11 mouse cellular contexts compared by ENCODE assay signal in the genomic region with DNA sequence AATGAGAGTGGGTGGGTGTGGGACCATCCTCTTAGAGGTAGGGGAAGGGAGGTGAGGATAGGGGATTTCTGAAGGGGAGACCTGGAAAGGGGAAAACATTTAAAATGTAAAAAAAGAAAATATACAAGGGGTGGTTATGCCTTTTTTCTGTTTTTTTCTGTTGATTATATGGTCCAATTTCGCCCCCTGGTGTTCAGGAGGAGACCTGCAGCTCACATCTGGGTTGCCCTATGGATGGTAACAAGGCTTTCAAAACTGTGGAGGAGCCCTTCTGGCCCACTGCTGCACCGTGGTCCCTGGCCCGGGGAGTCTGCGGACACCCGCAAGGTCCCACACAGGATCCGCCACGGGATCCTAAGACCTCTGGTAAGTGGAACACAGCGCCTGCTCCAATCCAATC. TPM values are rescaled to one million over a fixed set of nuclear protein-coding genes. Genes with fewer than 3 reads are reported as not detected.
DNase-seq lines count a peak whose midpoint lies in the region; TF ChIP-seq lines count a peak whose summit lies in the region.
"Not testable (repeated sequence)": the region's sequence is repeated elsewhere in the genome, so short reads cannot be mapped to it uniquely, and the experiment has no call there.
"Had no signal": no experiment of that assay in that cellular context is flagged by ENCODE, and none has a peak within 500 bp of the region (broad histone marks: within the 10 kb centered on the region; RNA-seq: fewer than 3 reads in every experiment).

No protein-coding gene starts in this region.

- TF ChIP-seq CTCF in bone marrow macrophage, adult 2 months (IDR thresholded peaks at IDR 0.05; ENCODE audit: low read depth, low read length): peak; percentile 49; the same call in 1 of the 2 replicates
- peak; percentile 75 for TF ChIP-seq CTCF in layer of hippocampus, adult 2 months (conservative IDR thresholded peaks at IDR 0.05)

- peak; percentile 22 for DNase-seq in CD4-positive helper T cell, adult 2 months (ENCODE audit: low read depth, low spot score)
- peak; percentile 10 for DNase-seq in embryo, embryonic 11 days
- peak; percentile 44 for DNase-seq in induced T-regulatory cell, adult 2 months (ENCODE audit: low read depth)
- DNase-seq in layer of hippocampus, adult 2 months (ENCODE audit: low spot score in 2 of 2): not testable (repeated sequence)
- peak; percentile 25 for DNase-seq in lung, postnatal 14 days
- peak; percentile 6 for DNase-seq in retina, postnatal 1 day
- DNase-seq in urinary bladder, postnatal 36 days (ENCODE audit: low spot score in 2 of 2): peak; percentile 6 to 13

- not testable (repeated sequence) for H3K4me3 ChIP-seq in bone marrow macrophage, adult 2 months (ENCODE audit: insufficient read depth, low read length); layer of hippocampus, adult 2 months

- not testable (repeated sequence) for TF ChIP-seq POLR2A in bone marrow macrophage, adult 2 months (IDR thresholded peaks at IDR 0.05; ENCODE audit: borderline replicate concordance, low read depth, low read length)

- H3K4me1 ChIP-seq in bone marrow macrophage, adult 2 months (ENCODE audit: control insufficient read depth, insufficient read depth, low read length): not testable (repeated sequence)

- H3K27ac ChIP-seq in bone marrow macrophage, adult 2 months (ENCODE audit: insufficient read depth, low read depth, low read length); layer of hippocampus, adult 2 months: not testable (repeated sequence)

RNA-seq across cellular contexts. Expression of gene Ceacam2, which starts 1.8 kb away (rescaled TPM):
- 0.52 TPM in 1 of 2 replicates, not detected in the other for polyA plus RNA-seq in bone marrow macrophage, adult 2 months (2012; ENCODE audit: insufficient read depth, insufficient read length, missing spikeins)
- total RNA-seq in layer of hippocampus, adult 2 months (2021): under 1 TPM; 0.20 to 0.67 TPM
- polyA plus RNA-seq: intestine, embryonic 16.5 days; limb, embryonic 15.5 days; neural tube, embryonic 11.5 days had no signal
